Mouse (Mus musculus): ENCODE measurements around the gene Zfr2.

Gene Zfr2

GRCm38 (mm10) chr10:81232580-81233225 is at the start of gene Zfr2:
Gene Zfr2, plus strand, starts transcription at chr10:81233155.
- peak; percentile 85 for DNase-seq (ENCODE audit: low read depth, low spot score)

- no peak for DNase-seq (ENCODE audit: low read depth, low spot score)
Measured at GRCm38 (mm10) chr10:81183805-81184204, 49.1 kb upstream of the Zfr2 start, which contains the start of gene 4930442H23Rik. Gene 4930442H23Rik, minus strand, starts transcription at chr10:81183849.

- no peak for DNase-seq (ENCODE audit: low read depth, low spot score)
Measured at GRCm38 (mm10) chr10:81184765-81185164, 48.2 kb upstream of the Zfr2 start.

- DNase-seq (ENCODE audit: low read depth, low spot score), result no peak
Measured at GRCm38 (mm10) chr10:81187161-81187560, 45.8 kb upstream of the Zfr2 start.

GRCm38 (mm10) chr10:81189821-81190220 is 43.1 kb upstream of the Zfr2 start:
- no peak for DNase-seq (ENCODE audit: low read depth, low spot score)

GRCm38 (mm10) chr10:81190236-81190911 is 42.6 kb upstream of the Zfr2 start:
- DNase-seq (ENCODE audit: low read depth, low spot score), result no peak

GRCm38 (mm10) chr10:81190912-81191321 is 42.0 kb upstream of the Zfr2 start:
- no peak for DNase-seq (ENCODE audit: low read depth, low spot score)

- no peak for DNase-seq (ENCODE audit: low read depth, low spot score)
Measured at GRCm38 (mm10) chr10:81191342-81191982, 41.5 kb upstream of the Zfr2 start.

GRCm38 (mm10) chr10:81192270-81192967 is 40.5 kb upstream of the Zfr2 start:
- peak; percentile 84 for DNase-seq (ENCODE audit: low read depth, low spot score)

- DNase-seq (ENCODE audit: low read depth, low spot score), result no peak
Measured at GRCm38 (mm10) chr10:81192968-81193501, 39.9 kb upstream of the Zfr2 start.

- DNase-seq (ENCODE audit: low read depth, low spot score), result no peak
Measured at GRCm38 (mm10) chr10:81193991-81194774, 38.8 kb upstream of the Zfr2 start.

GRCm38 (mm10) chr10:81195300-81195699 is 37.7 kb upstream of the Zfr2 start:
- DNase-seq (ENCODE audit: low read depth, low spot score), result no peak

- no peak for DNase-seq (ENCODE audit: low read depth, low spot score)
Measured at GRCm38 (mm10) chr10:81196470-81197065, 36.4 kb upstream of the Zfr2 start.

GRCm38 (mm10) chr10:81197305-81197704 is 35.6 kb upstream of the Zfr2 start:
- DNase-seq (ENCODE audit: low read depth, low spot score), result no peak

GRCm38 (mm10) chr10:81198230-81198629 is 34.7 kb upstream of the Zfr2 start:
- DNase-seq (ENCODE audit: low read depth, low spot score), result no peak

- no peak for DNase-seq (ENCODE audit: low read depth, low spot score)
Measured at GRCm38 (mm10) chr10:81198990-81199389, 34.0 kb upstream of the Zfr2 start.

GRCm38 (mm10) chr10:81200141-81200540 is 32.8 kb upstream of the Zfr2 start:
- DNase-seq (ENCODE audit: low read depth, low spot score), result no peak

- DNase-seq (ENCODE audit: low read depth, low spot score), result no peak
Measured at GRCm38 (mm10) chr10:81200605-81201287, 32.2 kb upstream of the Zfr2 start.

- DNase-seq (ENCODE audit: low read depth, low spot score), result no peak
Measured at GRCm38 (mm10) chr10:81201807-81202758, 30.9 kb upstream of the Zfr2 start, which contains the start of gene Nmrk2. Gene Nmrk2, minus strand, starts transcription at chr10:81202051.

Data from telencephalon, adult 2 months (tissue).